10 mouse cellular contexts compared by ENCODE assay signal in genomic region chr1:150307599-150307998, GRCm38 (mm10). TPM values are rescaled to one million over a fixed set of nuclear protein-coding genes. Genes with fewer than 3 reads are reported as not detected.
DNase-seq lines count a peak whose midpoint lies in the region; ATAC-seq and TF ChIP-seq lines count a peak whose summit lies in the region.
"Had no signal": no experiment of that assay in that cellular context is flagged by ENCODE, and none has a peak within 500 bp of the region (broad histone marks: within the 10 kb centered on the region; RNA-seq: fewer than 3 reads in every experiment).

No protein-coding gene starts in this region.

- H3K9me3 ChIP-seq in kidney, embryonic 14.5 days (ENCODE audit: control insufficient read depth, low read length), result no peaks in the 10 kb centered on the region
- H3K9me3 ChIP-seq in CH12.LX (replicated peaks; ENCODE audit: low read length), result peaks cover 3% of the 10 kb centered on the region
- H3K9me3 ChIP-seq: embryonic facial prominence, embryonic 15.5 days had no signal

- H3K9ac ChIP-seq in kidney, embryonic 14.5 days (ENCODE audit: low read depth, low read length), result no peak overlapping the region
- H3K9ac ChIP-seq in CH12.LX (ENCODE audit: insufficient read depth, low read depth), result no peak overlapping the region
- H3K9ac ChIP-seq: embryonic facial prominence, embryonic 15.5 days had no signal

- in situ Hi-C loops in CH12.LX (cut with MboI; ENCODE audit: low pct_ligation_motif_present, low pct_unique_long_range_greater_than_20kb, low sequenced_read_pairs), result no loop called here

- no peak for TF ChIP-seq POLR2A in CH12.LX (IDR thresholded peaks at IDR 0.05; ENCODE audit: low read depth, low read length)

- no peak overlapping the region for H3K4me3 ChIP-seq in kidney, embryonic 14.5 days (ENCODE audit: low read length)
- no peak overlapping the region for H3K4me3 ChIP-seq in CH12.LX (replicated peaks in 1 of 3; ENCODE audit: low read depth in 2 of 3, low read length in 2 of 3, poor library complexity in 1 of 3)
- H3K4me3 ChIP-seq: embryonic facial prominence, embryonic 15.5 days had no signal

- no peaks in the 10 kb centered on the region for H3K36me3 ChIP-seq in kidney, embryonic 14.5 days (ENCODE audit: control insufficient read depth, insufficient read depth, low read length)
- no peaks in the 10 kb centered on the region for H3K36me3 ChIP-seq in CH12.LX (replicated peaks in 1 of 2; ENCODE audit: control insufficient read depth in 1 of 2, insufficient read depth in 1 of 2, low read length in 1 of 2)
- H3K36me3 ChIP-seq: embryonic facial prominence, embryonic 15.5 days had no signal

- no peaks in the 10 kb centered on the region for H3K27me3 ChIP-seq in kidney, embryonic 14.5 days (ENCODE audit: control insufficient read depth, insufficient read depth, low read length)
- H3K27me3 ChIP-seq in CH12.LX (replicated peaks), result no peaks in the 10 kb centered on the region
- H3K27me3 ChIP-seq: embryonic facial prominence, embryonic 15.5 days had no signal

- H3K4me2 ChIP-seq in kidney, embryonic 14.5 days (replicated peaks; ENCODE audit: low read depth, low read length), result no peak overlapping the region
- H3K4me2 ChIP-seq in CH12.LX (ENCODE audit: insufficient read depth, low read depth, poor library complexity, severe bottlenecking), result no peak overlapping the region
- H3K4me2 ChIP-seq: embryonic facial prominence, embryonic 15.5 days had no signal

- H3K27ac ChIP-seq in kidney, embryonic 14.5 days (ENCODE audit: low read depth, low read length), result no peak overlapping the region
- H3K27ac ChIP-seq in CH12.LX (ENCODE audit: insufficient read depth, low read depth), result no peak overlapping the region
- H3K27ac ChIP-seq: embryonic facial prominence, embryonic 15.5 days had no signal

- no peaks in the 10 kb centered on the region for H3K4me1 ChIP-seq in kidney, embryonic 14.5 days (ENCODE audit: control insufficient read depth, insufficient read depth, low read length)
- H3K4me1 ChIP-seq in CH12.LX (ENCODE audit: control insufficient read depth in 1 of 2, insufficient read depth in 2 of 2), result no peaks in the 10 kb centered on the region
- H3K4me1 ChIP-seq: embryonic facial prominence, embryonic 15.5 days had no signal

- TF ChIP-seq RAD21 in CH12.LX (IDR thresholded peaks at IDR 0.05; ENCODE audit: low read depth, low read length), result peak; percentile 88

- 61% methylated on average over 1 of the region's 1 CpGs for WGBS in kidney, embryonic 14.5 days

- TF ChIP-seq CTCF in CH12.LX (conservative IDR thresholded peaks at IDR 0.05 in 1 of 2, IDR thresholded peaks at IDR 0.05 in 1 of 2; ENCODE audit: low read depth in 2 of 2, low read length in 2 of 2), result peak; percentile 70 to 85

- peak; percentile 3 for DNase-seq in kidney, postnatal 14 days
- DNase-seq in CH12.LX (ENCODE audit: extremely low read depth) (peak; percentile 59), NIH3T3 (ENCODE audit: low read depth) (peak; percentile 78)
- DNase-seq in layer of hippocampus, postnatal 10 days (ENCODE audit: low spot score in 2 of 2), result peak; percentile 5 to 19
- no peak for DNase-seq in c-Kit-positive CD71-positive TER-119-positive erythroid progenitor cells, embryonic 14.5 days (ENCODE audit: low spot score)
- DNase-seq in gastrocnemius, adult 18-20 months (ENCODE audit: low spot score), result no peak

- TF ChIP-seq EP300 in CH12.LX (IDR thresholded peaks at IDR 0.05; ENCODE audit: low read length), result no peak

- no peaks in the 10 kb centered on the region for H3K79me2 ChIP-seq in CH12.LX (replicated peaks; ENCODE audit: control insufficient read depth, extremely low read depth, insufficient read depth, poor library complexity, severe bottlenecking)

- no peak; the same call in 1 of the 2 replicates for ATAC-seq in kidney, embryonic 14.5 days (ENCODE audit: low FRiP score, low TSS enrichment)

- dilution Hi-C loops in CH12.LX (cut with MboI; ENCODE audit: extremely low pct_ligation_motif_present, extremely low pct_unique_long_range_greater_than_20kb, low sequenced_read_pairs), result no loop called here

TF ChIP-seq in CH12.LX, 34 proteins besides CTCF, POLR2A, EP300 and RAD21:
- TF ChIP-seq MEF2A (IDR thresholded peaks at IDR 0.05; ENCODE audit: borderline replicate concordance, low read depth, low read length) (no peak), ZC3H11A (IDR thresholded peaks at IDR 0.05; ENCODE audit: low read depth, low read length) (peak; percentile 40; the same call in 1 of the 2 replicates), CHD2 (IDR thresholded peaks at IDR 0.05; ENCODE audit: low read length) (no peak), MYC (IDR thresholded peaks at IDR 0.05; ENCODE audit: low read depth, low read length) (0 out of 2 replicates have a peak, but pooled peaks have one; percentile 19), SMC3 (IDR thresholded peaks at IDR 0.05; ENCODE audit: low read depth, low read length) (peak; percentile 73)

RNA-seq across cellular contexts. Expression of gene Pdc, which starts 11.6 kb away (rescaled TPM):
- polyA plus RNA-seq in kidney, embryonic 14.5 days (2014; fragmentation: Nextera tagmentation; extraction: Ambion mirVana), result not detected in 2 replicates
- total RNA-seq in CH12.LX (2012; rRNA removed), result not detected in 2 replicates
- total RNA-seq in CH12.LX (2014; rRNA removed), result not detected in 2 replicates
- polyA plus RNA-seq in CH12.LX (2012; ENCODE audit: insufficient read length, low read depth), result not detected in 2 replicates
- total RNA-seq in layer of hippocampus, postnatal 10 days (2021), result not detected
- total RNA-seq in gastrocnemius, adult 18-20 months (2021), result not detected
- total RNA-seq: left cerebral cortex, adult 18-20 months had no signal
- polyA plus RNA-seq: embryonic facial prominence, embryonic 15.5 days; small intestine, adult 2 months had no signal

Comparison
In these comparisons a context has a peak if more than half of its experiments do, and no peak if none do; other contexts are left out.
1. DNase-seq: peak in kidney, postnatal 14 days (single experiment), CH12.LX (single experiment), NIH3T3 (single experiment) and layer of hippocampus, postnatal 10 days (2 of 2); none in c-Kit-positive CD71-positive TER-119-positive erythroid progenitor cells, embryonic 14.5 days (single experiment) and gastrocnemius, adult 18-20 months (single experiment).